Mouse (Mus musculus) c-Kit-positive CD71-positive TER-119-positive erythroid progenitor cells, embryonic 14.5 days (primary cell): ENCODE data around the gene Sept4.

Experiments
- DNase-seq: peaks from one replicate; pipeline ENCODE4 v3.0.0-alpha.2; 2013; ENCODE audit warnings: low spot score

Gene Sept4

DNA sequence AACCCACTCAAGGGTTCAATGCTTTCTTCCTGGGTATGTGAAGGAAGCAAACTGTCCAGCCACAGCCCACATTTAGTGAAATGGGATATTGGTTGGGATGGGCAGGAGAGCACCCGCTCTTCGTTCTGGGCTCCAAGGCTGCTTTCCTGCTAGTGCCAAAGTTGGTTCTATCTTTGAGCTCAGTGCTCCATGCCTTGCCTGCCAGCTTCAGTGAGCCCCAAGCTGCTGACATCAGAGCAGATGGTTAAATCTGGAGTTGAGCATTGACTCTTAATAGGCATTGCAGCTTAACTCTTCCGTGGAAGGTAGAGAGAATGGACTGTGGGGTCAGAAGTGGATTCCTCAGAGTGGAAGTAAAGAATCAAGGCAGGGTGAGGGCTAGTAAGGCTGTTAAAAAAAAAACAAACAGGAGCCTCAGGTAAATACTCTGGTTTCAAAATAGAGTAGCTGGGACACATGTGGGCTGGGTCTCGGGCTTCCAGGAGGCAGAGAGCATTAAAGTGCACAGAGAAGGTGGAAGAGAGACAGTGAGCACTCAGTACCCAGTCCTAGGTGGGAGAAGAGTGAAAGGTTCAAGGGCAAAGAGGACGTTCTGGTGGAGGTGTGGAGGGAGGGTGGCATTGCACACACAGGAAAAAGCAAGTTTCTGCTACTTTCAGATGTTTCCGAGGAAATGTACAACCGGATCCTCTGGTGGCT lies at the start of gene Sept4:
Gene Sept4 (plus strand): TSS at position 649 of the 699 bp plus-strand sequence.
- DNase-seq, result no peak

DNA sequence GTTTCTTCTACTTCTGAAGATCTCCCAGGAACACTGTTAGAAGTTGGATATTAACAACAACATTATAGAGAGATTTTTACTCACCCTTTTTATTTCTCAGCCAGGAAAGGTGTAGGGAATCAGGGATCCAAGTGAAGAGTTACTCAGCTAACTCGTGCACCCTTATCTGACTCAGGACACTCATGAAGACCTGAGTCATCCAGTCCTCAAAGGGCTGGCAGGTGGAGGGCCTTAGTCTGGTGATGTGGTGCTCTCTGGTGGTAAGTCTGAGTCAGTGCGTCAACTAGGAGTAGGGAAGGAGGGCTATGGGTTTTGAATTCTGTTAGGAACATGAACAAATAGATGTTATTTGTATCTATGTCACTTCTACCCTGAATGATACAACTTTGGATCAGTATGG lies 49.4 kb upstream of the Sept4 start:
- peak; percentile 69 for DNase-seq

DNA sequence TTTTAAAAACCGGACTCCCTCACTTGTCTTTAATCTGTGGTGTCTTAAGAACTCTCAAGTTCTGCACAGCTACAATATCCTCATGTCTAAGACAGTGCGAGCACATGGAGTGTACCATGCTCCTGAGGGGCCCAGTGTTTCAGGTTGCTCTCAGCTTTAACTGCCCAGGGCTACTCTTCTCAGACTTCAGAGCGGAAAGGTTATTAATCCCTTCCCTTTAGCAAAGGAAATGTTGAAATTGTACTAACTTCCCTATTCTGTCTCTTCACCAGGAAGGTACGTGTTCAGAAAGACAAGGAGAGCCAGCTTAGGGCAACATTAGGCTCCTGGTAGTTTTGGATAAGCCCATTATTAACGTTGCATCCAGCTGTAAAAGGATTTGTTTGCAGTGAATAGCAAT lies 45.2 kb upstream of the Sept4 start:
- no peak for DNase-seq

DNA sequence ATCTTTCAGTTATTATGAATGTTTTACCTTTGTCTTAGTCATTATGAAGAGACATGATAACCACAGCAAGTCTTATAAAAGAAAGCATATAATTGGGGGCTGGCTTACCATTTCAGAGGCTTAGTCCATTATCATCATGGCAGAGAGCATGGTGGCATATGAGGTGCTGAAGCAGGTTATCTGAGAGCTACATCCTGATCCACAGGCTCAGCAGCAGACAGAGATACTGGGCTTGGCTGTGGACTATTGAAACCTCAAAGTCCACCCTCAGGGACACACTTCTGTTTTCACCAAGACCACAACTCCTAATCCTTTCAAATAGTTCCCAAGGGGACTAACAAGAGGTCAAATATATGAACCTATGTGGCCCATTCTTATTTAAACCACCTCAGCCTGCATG lies 44.7 kb upstream of the Sept4 start:
- DNase-seq, result no peak

DNA sequence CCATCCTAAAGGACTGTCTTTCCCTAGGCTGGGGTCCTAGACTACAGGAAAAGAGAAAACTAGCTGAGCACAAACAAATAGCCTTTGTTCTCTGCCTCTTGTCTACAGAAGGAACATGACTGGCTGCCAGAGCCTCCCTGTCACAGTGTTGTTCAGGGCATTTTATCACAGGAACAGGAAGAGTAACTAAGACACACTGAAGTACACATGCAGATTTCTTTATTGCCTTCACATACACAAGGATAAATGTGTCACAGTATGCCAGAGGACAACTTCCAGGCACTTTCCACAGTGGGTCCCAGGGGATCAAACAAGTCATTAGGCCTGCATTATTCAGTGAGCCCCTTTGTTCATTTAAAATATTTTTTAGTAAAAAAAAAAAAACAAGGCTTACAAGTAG lies 43.9 kb upstream of the Sept4 start:
- no peak for DNase-seq

DNA sequence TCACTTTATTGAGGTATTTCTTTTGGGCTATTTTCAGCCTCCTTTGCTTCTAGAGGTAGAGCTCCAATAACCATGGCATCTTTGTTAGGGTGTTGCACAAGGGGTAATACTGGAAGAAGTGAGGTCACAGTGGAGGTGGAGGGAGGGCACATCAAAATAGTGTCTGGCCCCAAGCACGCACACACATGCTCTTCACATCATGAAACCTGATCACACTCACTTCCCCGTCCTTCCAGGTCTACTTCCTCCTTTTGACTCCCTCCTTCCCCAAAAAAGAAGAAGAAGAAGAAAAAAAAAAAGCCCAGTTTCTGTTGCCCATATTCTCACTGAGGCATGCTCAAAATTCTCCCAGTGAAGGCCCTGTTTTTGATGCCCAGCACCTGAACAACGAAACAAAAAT lies 41.3 kb upstream of the Sept4 start:
- no peak for DNase-seq

DNA sequence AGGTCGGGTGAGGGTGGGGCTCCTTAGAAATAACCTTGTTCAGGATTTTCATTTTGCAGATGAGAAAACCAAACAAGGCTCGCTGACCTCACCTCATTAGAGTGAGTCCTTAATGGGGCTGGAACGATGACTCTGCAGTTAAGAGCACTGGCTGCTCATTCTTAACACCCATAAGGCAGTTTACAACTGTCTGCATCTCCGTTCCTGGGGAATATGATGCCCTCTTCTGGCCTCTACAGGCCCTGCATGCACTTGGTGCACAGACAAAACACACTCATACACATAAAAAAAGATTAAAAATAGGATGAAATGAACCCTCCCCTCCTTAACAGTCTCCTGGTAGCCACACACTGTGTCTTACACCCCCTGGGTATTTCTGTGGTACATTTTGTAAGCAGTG lies 40.7 kb upstream of the Sept4 start:
- DNase-seq, result no peak

DNA sequence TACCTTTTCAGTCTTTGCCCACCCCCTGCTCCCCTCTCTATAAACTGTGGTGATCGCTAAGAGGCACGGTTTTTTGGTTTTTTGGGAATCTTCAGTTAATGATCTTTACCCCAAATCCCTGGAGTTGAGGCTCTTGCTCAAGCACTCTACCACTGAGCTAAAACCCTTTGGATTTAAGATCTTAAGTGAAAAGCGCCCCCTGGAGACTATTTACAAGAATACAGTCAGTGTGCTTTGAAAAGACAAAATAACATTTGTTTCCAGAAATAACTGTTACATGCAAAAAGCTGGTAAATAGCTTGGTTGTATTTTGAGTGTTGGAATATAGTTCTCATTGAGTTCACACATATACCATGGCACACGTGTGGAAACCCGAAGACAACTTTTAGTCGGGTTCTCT lies 37.0 kb upstream of the Sept4 start:
- DNase-seq, result peak; percentile 23

DNA sequence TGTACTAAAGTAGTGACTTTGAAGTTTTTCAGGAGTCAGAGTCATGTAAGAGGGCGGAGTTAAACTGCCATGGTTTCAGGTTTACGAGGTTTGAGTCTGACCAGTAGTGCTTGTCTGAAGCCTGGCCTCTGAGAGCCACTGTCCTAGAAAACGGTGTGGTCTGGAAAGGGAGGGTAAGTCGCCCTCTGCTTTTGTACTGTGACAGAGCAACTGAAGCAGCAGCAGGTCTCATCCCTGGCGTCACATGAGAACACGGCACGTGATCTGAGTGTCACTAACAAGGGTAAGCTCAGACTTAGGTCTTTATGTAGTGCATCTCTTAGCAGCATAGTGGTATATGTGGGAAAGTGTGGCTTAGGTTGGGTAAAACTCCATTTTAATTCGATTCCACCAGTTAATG lies 26.4 kb upstream of the Sept4 start:
- DNase-seq, result no peak

DNA sequence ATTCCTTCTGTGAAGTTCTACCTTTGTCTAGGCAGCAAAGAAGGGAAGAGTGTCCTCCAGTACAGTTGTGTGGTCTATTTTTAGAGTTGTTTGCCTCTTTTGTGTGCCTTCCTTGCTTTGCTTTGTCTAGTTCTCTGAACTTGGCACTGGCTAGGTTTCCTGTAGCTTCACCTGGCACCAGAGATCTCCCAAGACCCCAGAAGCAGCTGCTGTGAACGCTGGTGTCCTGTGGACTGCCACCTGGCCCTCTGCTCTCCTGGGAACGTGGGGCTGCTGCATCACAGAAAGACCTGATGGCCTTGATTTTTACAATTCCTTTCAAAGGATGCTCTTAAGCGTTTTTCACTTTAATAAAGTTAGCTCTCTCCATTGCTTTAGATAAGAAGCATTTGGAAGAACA lies 25.8 kb upstream of the Sept4 start:
- DNase-seq, result no peak

DNA sequence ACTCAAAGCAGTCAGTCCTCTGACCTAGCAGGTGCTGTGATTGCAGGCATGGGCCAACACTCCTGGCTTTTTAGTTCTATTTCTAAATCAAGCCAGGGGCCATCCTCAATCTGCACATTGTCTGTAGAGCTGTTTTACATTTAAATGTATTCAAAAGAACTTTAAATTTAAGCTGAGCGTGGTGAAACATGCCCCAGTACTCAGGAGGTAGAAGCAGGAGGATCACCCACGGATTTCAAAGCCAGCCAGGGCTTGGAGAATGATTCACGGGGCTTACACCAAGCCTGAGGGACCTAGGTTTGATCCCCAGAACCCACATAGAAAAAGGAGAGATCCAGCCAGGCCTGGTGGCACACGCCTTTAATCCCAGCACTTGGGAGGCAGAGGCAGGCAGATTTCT lies 15.4 kb upstream of the Sept4 start:
- no peak for DNase-seq

DNA sequence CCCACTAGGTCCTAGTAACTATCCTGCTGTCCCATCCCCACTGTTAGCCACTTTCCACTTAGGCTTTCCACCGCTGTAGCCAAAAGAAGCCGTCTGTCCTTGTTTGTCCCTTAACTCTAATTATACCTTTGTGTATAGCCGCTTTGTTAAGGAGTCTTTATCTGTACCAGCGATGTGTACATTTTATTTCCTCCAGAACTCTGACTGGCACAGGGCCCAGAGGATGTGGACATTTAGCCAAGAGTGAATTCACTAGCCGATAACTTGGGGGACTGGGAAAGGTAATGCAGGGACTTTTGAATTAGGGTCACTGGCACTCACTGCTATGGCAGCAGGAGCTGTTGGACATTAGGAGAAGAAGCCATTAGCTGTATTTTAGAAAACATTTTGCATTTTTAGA lies 14.3 kb upstream of the Sept4 start:
- no peak for DNase-seq

DNA sequence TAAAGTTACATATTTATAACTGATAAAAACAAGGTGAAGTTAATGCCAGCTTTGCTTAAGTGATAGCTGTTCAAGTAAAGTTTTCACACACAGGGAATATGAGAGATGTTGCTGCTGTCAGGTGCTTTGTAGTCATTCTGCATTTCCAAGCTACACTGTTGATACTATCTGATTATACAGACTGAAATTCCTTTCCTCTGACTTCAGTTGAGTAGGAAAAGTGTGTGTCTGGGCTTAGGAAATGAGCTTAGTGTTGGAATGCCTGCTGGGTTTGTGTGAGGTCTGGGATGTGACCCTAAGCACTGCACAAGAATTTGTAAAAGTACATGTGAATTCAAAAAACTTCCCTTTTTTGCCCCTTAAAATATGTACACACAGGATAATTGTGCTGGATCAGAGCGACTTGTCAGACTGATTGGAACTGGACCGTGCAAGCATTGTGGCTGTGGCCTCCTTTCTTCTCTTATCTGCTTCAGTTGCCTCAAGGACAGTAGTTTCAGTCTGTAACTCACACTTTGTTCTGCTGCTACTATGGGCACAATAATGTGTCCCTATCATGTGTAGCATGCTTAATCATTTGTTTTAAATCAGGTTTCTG lies 13.5 kb upstream of the Sept4 start:
- no peak for DNase-seq

DNA sequence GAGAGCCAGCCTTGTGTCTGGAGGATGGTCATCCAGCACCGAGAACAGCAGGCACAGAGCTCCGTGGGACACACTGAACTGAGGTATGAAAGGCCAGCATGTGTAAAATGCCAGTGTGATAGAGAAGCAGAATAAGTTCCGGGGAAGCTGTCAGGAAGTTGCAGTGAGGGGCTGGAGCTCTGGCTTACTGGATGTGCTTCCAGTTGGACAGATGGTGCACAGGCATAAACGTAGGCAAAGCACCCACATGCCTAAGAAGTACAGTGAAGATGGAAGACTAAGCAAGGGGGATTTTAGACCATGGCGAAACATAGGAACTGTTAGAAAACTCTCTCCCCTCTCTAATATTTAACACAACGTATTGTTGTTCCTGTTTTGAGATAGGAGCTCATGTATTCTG lies 7.5 kb upstream of the Sept4 start:
- DNase-seq, result no peak

DNA sequence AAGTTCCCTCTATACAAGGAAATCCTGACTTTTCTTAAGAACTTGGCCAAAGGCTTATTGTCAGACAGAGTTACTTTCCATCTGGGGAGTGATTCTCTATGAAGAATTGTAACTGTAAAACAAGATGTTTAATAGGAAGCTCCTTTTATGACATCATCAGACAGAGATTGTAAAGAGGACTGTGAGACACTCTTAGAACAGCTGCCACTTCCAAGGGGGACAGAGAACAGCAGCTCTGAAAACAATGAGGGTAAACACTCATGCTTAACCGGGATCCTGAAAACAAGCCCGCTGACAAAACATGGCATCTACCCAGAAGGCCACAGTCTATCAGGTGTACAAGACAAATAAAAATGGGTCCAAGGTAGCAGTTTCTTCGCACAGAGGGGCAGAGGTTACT lies 2.2 kb upstream of the Sept4 start, which contains the start of gene Gm11492:
Gene Gm11492 (plus strand): TSS at position 153 of the 400 bp plus-strand sequence.
- no peak for DNase-seq

DNA sequence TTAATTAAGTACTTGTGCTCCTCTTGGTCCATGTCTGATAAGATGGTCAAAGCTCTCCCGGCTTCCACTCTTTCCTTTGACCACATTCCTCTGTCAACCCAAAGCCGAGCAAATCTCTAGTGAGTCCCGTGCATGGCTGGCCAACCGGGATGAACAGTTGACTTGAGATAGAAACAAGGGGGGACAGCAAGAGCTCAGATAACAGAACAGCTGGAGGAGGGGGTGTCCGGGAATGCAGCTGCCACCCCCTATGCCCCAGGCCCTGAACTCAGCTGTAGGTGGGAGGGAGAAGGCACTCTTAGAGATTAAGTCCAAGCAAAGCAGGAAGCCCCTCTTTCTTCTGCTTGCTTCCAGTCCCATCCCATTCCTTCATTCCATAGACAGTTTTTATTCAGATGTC lies 2.0 kb downstream of the Sept4 start:
- DNase-seq, result no peak

DNA sequence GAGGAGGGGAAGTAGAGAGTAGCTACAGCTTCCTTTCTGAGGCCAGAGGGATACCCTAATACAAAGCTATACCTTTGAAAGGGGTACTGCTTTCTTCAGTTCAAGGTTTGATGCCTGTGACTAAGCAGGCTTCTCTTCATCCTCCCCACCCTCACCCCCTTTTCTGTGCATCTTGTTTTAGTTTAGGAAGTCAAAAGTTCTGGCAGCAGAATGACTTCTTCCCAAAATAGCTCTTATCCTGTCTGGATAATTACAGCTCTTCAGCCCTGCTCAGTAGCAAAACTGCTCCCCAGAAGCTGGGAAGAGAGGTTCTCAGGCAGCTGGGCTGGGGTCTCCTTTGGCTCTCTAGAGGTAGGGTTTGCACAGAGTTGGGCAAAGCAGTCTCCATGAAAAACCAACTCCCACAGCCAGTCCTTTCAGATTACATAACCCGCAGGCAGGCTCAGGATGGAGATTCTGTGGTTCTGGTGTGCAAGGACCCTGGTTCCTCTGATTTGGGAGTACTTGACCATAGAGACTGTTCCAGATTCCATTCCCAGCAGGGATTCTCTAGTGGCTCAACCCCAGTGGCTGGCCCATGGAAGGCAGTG lies 2.8 kb downstream of the Sept4 start:
- DNase-seq, result no peak

DNA sequence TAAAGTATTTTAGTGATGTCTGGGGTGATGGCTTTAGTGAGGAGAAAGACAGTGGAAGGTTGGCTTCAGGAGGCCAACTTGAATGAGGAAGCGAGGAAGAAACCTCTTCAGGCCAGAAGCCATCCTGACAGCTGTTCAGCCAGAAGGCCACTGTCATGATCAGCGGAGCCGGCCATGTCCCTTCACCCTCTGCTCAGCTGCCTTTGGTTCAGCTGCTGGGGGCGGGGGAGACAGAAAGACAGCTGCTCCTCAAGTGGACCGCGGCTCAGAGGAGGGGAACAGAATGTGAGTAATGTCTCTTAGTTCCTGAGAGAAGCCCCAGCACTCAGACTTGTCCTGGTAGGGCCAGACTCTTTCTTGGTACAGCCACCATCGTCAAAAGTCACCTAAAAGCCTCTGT lies 5.0 kb downstream of the Sept4 start:
- no peak for DNase-seq

DNA sequence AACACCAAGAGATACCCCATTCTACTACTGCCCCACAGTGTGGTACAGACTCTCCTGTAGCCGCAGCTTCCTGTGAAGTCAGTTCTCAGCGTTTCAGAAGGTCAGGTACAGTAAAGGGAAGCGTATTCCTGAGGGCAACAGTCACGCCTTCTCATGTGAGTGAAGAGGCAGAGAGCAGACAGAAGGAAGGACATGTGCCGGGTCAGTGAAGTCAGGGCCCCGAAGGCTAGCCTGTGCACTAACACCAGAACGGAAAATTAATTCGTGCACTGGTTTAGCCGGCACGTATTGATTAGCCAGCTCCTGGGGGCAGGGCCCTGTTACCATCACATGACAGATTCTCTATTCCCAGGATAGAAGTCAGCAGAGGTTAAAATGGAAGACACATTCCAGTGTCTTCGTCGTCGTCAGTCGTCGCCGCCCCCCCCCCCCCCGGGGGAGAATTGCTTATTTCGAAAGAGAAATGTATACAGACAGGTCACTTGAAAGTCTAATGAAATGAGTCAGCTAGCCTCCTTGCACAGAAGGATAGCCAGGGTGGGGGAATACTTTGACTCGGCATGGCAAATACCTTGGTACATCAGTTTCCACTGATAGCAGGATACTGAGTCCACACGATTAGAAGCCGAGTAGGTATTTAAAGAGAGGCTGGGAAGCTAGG lies 5.9 kb downstream of the Sept4 start:
- no peak for DNase-seq

DNA sequence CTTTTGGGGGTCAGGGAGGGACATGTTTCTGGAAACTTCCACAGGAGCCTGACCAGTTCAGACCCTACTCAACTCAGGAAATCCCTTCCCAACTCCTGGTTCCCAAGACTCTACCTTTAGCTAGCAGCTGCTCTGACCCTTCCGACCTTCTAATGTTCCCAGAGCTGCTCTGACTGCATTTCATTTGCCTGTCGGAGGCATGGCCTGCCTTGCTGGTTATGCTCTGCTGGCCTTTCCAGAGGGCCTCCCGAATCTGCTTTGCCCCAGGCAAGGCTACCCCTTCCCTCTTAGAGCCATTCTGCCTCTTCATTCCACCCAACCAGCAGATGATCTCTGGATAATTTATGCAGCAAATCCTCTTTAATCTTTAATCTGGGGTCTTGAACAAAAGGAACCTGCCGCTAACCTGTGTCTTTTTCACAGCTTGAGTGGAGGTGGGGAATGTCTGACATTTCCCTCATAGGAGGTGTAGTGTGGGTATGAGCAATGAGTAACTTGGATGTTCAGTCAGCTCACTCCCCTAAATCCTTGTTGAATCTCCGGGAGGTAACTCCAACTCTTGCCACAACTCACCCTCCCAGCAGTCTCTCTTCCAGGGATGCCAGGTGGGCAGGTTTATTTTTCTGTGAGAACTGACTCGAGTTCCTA lies 9.0 kb downstream of the Sept4 start:
- no peak for DNase-seq

DNA sequence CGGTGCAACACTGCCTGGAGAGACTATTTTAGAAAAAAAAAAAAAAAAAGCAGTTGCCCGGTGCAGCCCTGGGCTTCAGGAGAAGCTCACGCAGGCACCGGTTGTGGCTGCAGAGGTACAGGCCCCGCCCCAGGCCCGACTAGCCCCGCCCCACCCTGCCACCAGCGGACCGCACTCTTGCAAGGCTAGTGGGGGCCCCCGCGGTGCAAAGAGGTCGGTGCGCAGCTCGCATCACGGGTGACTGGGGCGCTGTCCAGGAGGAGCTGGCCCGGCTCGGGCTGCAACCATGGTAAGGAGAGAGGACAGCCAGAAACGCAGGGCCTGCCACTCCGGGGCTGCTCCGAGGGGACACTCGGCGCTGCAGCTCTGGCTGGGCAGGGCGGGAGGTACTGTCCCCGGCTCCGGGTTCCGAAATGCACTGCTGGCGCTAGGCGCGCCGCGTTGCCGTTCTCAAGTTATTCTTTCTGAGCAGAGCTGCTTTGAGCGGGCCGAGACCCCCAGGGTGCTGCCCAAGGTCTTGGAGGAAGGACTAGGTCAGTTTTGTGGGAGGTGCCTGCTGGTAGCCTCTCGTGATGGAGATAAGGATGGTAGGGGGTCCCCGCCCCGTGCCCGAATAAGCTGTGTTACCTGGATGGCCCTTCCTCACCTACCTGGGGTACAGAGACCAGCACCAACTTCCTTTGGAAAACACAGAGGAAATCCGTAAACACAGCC lies 9.7 kb downstream of the Sept4 start:
- DNase-seq, result peak; percentile 46

DNA sequence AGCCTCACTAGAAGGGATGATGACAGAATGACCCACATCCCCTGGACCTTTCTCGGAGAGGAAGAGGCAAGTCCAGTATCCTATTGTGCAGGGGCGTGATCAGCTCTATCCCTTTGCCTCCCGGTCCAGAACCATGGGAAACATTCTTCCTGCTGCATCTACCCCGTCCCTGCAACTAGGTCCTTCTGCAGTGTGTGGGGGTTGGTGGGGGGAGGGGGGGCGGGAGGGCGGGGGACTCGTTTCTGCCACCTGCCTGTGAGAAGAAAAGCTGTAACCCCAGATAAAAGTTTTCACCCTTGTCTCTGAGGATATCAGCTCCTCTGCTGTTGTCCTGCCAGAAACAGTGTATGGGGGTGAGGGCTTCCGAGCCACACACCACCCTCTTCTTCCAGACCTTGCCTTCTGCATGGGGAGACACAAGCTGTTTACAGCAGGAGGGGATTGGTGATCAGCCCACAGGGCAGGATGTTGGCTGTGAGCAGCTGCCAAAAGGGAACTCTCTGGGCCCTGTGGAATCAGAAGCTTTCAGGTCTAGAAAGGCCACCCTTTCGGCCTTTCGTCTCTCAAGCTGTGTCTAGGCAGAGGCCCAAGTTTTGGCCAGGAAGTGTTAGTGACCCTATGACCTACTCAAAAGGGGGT lies 10.4 kb downstream of the Sept4 start:
- no peak for DNase-seq
